8 mouse cellular contexts compared by ENCODE assay signal in genomic region chr14:21988577-21989290, GRCm38 (mm10). TPM values are rescaled to one million over a fixed set of nuclear protein-coding genes. Genes with fewer than 3 reads are reported as not detected.
A peak's percentile ranks its signal among the peaks of the same experiment; 100 is the strongest.
DNase-seq lines count a peak whose midpoint lies in the region; ATAC-seq and TF ChIP-seq lines count a peak whose summit lies in the region.

No protein-coding gene starts in this region.

- H3K36me3 ChIP-seq in forebrain, postnatal 0 days (ENCODE audit: insufficient read depth): no peaks in the 10 kb centered on the region
- H3K36me3 ChIP-seq in intestine, embryonic 16.5 days (ENCODE audit: control insufficient read depth, insufficient read depth, low read length): no peaks in the 10 kb centered on the region; the same call in 1 of the 2 replicates

- WGBS in forebrain, postnatal 0 days: 1% methylated on average over 26 of the region's 26 CpGs
- under 1% methylated on average over 26 of the region's 26 CpGs for WGBS in intestine, embryonic 16.5 days
- under 1% methylated on average over 26 of the region's 26 CpGs for WGBS in lung, adult 2 months

- peak overlapping the region; percentile 96 for H3K4me2 ChIP-seq in forebrain, postnatal 0 days (ENCODE audit: low read depth)
- H3K4me2 ChIP-seq in intestine, embryonic 16.5 days (ENCODE audit: low read depth, low read length): peak overlapping the region; percentile 94

- peak overlapping the region; percentile 59 for H3K4me3 ChIP-seq in forebrain, postnatal 0 days (ENCODE audit: low read depth, low read length)
- H3K4me3 ChIP-seq in intestine, embryonic 16.5 days (ENCODE audit: low read length): peak overlapping the region; percentile 89
- peak overlapping the region; percentile 64 for H3K4me3 ChIP-seq in lung, adult 2 months (replicated peaks; ENCODE audit: extremely low read depth, low read depth, low read length)

- H3K9me3 ChIP-seq in forebrain, postnatal 0 days (ENCODE audit: low read length): no peaks in the 10 kb centered on the region
- no peaks in the 10 kb centered on the region for H3K9me3 ChIP-seq in intestine, embryonic 16.5 days (ENCODE audit: control insufficient read depth, low read length)

- TF ChIP-seq CTCF in forebrain, postnatal 0 days (IDR thresholded peaks at IDR 0.05; ENCODE audit: low read depth): no peak
- TF ChIP-seq CTCF in lung, adult 2 months (IDR thresholded peaks at IDR 0.05; ENCODE audit: insufficient read depth, low read length): no peak

- peak; percentile 3; the same call in 1 of the 2 replicates for ATAC-seq in forebrain, postnatal 0 days
- no peak for ATAC-seq in intestine, embryonic 16.5 days
- ATAC-seq in CD4-positive, CD25-positive, alpha-beta regulatory T cell, adult 4 months: no peak

- peaks cover 5% of the 10 kb centered on the region for H3K4me1 ChIP-seq in forebrain, postnatal 0 days (ENCODE audit: insufficient read depth)
- peaks cover 18% of the 10 kb centered on the region for H3K4me1 ChIP-seq in intestine, embryonic 16.5 days (ENCODE audit: control insufficient read depth, insufficient read depth, low read length)
- peaks cover 6% of the 10 kb centered on the region; the same call in 1 of the 2 replicates for H3K4me1 ChIP-seq in lung, adult 2 months (ENCODE audit: control insufficient read depth, insufficient read depth, low read length)

- H3K9ac ChIP-seq in forebrain, postnatal 0 days: peak overlapping the region; percentile 40
- H3K9ac ChIP-seq in intestine, embryonic 16.5 days (ENCODE audit: low read depth, low read length): peak overlapping the region; percentile 70

- TF ChIP-seq POLR2A in lung, adult 2 months (IDR thresholded peaks at IDR 0.05; ENCODE audit: borderline replicate concordance, extremely low read depth, low read depth, low read length): no peak

- peaks cover 66% of the 10 kb centered on the region for H3K27me3 ChIP-seq in forebrain, postnatal 0 days (ENCODE audit: insufficient read depth, low read length)
- H3K27me3 ChIP-seq in intestine, embryonic 16.5 days (replicated peaks; ENCODE audit: control insufficient read depth, insufficient read depth, low read length): no peaks in the 10 kb centered on the region

- H3K27ac ChIP-seq in forebrain, postnatal 0 days (ENCODE audit: low read depth, low read length): peak overlapping the region; percentile 66
- H3K27ac ChIP-seq in intestine, embryonic 16.5 days (ENCODE audit: low read length): peak overlapping the region; percentile 99

- DNase-seq in 3134 (ENCODE audit: extremely low read depth, insufficient read length, low spot score) (peak; percentile 62), R1 (ENCODE audit: low read depth, low spot score) (peak; percentile 51)
- no peak for DNase-seq in forebrain, postnatal 0 days
- peak; percentile 75 for DNase-seq in lung, adult 2 months
- DNase-seq in ovary, postnatal 14 days (ENCODE audit: low spot score): peak; percentile 50
- no peak for DNase-seq in layer of hippocampus, postnatal 25 days (ENCODE audit: extremely low spot score in 1 of 2, low spot score in 1 of 2)

RNA-seq across cellular contexts. Expression of gene Zfp503, which starts 0.7 kb away (rescaled TPM):
- 7.7 and 8.7 TPM in 2 replicates for total RNA-seq in forebrain, postnatal 0 days (2014; rRNA removed)
- polyA plus RNA-seq in forebrain, postnatal 0 days (2015; fragmentation: Nextera tagmentation; extraction: Ambion mirVana): 3.9 and 5.0 TPM in 2 replicates
- polyA plus RNA-seq in intestine, embryonic 16.5 days (2015; fragmentation: Nextera tagmentation; extraction: Ambion mirVana): 5.1 and 7.2 TPM in 2 replicates
- polyA plus RNA-seq in lung, adult 2 months (2012; rRNA removed): 48.6 and 75.9 TPM in 2 replicates
- polyA plus RNA-seq in CD4-positive, CD25-positive, alpha-beta regulatory T cell, adult 4 months (2017; shearing (Covaris generic)): not detected
- 1 to 10 TPM; 2.6 to 2.8 TPM for total RNA-seq in layer of hippocampus, postnatal 25 days (2021)

RNA-seq across cellular contexts. Expression of gene Lrmda, which starts 30.8 kb away (rescaled TPM):
- total RNA-seq in forebrain, postnatal 0 days (2014; rRNA removed): 0.15 TPM in 1 of 2 replicates, not detected in the other
- 0.18 and 0.28 TPM in 2 replicates for polyA plus RNA-seq in forebrain, postnatal 0 days (2015; fragmentation: Nextera tagmentation; extraction: Ambion mirVana)
- 0.53 and 0.81 TPM in 2 replicates for polyA plus RNA-seq in intestine, embryonic 16.5 days (2015; fragmentation: Nextera tagmentation; extraction: Ambion mirVana)
- 1.3 and 1.8 TPM in 2 replicates for polyA plus RNA-seq in lung, adult 2 months (2012; rRNA removed)
- polyA plus RNA-seq in CD4-positive, CD25-positive, alpha-beta regulatory T cell, adult 4 months (2017; shearing (Covaris generic)): not detected
- total RNA-seq in layer of hippocampus, postnatal 25 days (2021): under 1 TPM in 1 of 2 experiments, not detected in 1; 0.27 TPM

Comparison
In these comparisons a context has a peak if more than half of its experiments do, and no peak if none do; other contexts are left out.
1. DNase-seq: peak in 3134 (single experiment), R1 (single experiment), lung, adult 2 months (single experiment) and ovary, postnatal 14 days (single experiment); none in forebrain, postnatal 0 days (single experiment) and layer of hippocampus, postnatal 25 days (0 of 2).
2. Peak in every context shown above with its lines, with median percentiles within 50 percentile points of each other: H3K4me3 ChIP-seq.